Mouse (Mus musculus) spleen, postnatal 14 days (tissue): ENCODE measurements around the gene Tfap2d.

Experiments
- DNase-seq, 2 experiments: peaks; one replicate each; pipeline ENCODE4 v3.0.0; 2021 to 2022; ENCODE audit warnings: low spot score in 2 of 2

The Tfap2d gene

DNA sequence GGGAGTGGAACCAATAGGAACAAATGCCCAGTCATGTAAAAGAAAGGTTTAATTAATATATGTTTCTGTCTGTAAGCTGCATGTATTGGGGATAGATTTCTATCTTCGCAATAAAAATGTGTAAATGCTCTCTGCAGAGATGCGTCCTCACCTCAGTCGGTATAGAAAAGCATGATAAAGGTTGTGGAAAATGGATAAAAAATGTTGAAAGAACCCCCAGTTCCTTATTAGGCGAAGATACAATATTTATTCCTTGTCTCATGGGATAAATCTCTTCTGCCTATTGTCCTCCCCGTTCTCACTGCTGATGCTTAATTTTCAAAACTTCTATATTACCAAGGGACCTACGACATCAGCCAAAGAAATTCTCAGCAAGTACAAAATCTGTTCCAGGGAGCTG is at the start of gene Tfap2d:
Gene Tfap2d (plus strand): TSS at position 392 of the 400 bp plus-strand sequence.
- no peak for DNase-seq

DNA sequence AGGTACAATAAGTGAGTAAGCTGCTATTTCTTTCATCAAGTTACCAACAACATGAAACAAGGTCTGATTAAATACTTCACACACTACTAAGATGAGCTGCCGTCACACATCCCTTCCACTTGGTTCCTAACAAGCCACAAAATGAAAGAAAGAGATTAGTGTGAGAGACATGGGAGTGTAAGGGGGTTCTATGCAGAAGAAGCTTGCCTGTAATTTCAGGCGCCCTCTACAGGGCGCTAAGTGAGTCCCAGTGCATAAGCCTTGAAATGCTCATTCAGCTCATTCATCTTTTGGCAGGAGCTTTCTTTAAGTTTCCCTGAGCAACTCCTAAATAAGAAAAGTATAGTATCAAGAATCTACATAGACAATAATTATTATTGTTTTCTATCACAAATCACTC is 46.5 kb upstream of the Tfap2d start:
- no peak for DNase-seq

DNA sequence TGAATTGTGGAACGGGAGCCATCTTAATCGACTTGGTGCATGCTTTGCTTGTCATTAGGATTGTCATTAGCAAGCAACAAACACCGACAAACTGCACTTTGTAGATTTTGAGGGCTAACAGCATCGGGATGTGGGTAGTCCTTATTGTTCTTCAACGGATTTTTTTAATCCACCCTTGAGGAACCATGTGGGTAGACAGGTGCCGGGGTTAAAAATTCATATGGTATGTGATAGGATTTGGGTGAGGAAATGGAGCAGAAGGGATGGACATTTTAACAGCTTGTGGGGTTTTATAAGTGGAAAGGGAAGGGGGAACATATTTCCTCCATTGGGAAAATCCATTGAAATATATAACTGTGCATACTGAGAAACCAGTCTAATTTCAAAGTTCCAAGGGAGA is 46.0 kb upstream of the Tfap2d start:
- no peak for DNase-seq

DNA sequence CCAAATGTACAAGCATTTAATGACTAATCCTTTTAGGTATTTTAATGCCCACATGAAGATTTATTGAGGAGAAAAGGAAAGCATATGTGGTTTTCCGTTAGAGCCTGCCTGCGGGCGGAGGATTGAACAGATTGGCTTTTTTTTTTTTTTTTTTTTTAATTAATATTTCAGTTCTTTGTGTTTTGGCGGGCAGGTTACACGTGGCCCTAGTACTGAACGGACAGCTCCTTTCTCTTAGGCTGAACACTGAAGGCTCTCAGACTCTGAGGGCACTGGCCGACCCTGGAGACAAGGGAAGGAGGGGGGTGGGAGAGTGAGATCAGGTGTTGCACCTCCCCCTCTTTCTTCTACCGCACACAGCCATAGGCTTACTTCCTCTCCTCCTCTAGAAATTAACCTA is 14.7 kb upstream of the Tfap2d start:
- no peak for DNase-seq

DNA sequence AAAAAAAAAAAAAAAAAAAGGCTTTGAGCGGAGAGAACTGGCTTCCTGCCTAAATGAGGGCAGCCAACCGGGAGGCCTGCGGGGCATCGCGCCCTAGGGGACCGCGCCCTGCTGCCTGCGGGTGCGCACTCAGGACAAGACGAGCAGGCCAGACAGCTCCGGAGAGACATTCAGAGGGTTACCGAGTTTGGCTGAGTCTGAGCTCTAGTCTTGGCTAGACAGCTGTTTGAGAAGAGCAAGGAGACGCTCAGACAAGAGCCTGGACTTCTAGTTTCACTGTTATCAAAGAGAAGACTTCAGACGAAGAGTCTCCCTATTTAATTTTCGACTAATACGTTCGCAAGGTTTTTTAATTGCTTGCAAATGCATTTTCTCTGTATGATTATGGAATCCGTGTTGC is 5.9 kb upstream of the Tfap2d start:
- no peak for DNase-seq

DNA sequence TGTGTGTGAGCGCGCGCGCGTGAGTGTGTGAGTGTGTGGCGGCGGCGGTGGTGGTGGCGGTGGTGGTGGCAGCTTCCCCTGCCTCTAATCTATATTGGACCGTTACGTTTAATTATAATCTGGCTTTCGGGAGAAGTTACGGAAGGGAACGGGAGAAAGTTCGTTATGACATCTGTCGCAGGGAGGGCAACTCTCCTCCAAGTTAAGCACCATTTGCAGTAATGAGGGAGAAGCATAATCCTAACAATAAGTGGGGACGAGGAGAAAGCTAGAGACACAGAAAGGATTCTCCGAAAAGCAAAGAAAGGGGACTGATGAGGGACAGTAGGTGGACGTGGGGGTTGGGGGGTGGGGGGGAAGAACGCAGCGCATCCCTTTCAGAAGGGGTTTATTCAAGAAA is 494 bp downstream of the Tfap2d start:
- DNase-seq = no peak

DNA sequence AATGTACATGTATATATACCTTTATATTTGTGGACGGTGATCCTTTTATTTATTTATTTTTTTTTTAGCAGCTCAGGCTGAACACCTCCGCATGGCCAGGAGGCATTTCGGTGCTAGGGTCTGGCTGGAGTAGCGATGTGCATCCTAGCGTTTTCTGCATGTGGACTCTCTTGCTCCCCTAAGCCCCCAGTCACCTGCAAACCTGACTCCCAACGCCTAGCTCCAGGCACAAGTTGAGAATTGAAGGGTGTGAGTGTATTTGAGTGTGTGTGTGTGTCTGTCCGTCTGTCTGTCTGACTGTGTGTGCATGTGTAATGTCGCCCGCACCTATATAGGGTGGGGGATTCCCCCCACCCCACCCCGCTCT is 937 bp downstream of the Tfap2d start:
- no peak for DNase-seq

DNA sequence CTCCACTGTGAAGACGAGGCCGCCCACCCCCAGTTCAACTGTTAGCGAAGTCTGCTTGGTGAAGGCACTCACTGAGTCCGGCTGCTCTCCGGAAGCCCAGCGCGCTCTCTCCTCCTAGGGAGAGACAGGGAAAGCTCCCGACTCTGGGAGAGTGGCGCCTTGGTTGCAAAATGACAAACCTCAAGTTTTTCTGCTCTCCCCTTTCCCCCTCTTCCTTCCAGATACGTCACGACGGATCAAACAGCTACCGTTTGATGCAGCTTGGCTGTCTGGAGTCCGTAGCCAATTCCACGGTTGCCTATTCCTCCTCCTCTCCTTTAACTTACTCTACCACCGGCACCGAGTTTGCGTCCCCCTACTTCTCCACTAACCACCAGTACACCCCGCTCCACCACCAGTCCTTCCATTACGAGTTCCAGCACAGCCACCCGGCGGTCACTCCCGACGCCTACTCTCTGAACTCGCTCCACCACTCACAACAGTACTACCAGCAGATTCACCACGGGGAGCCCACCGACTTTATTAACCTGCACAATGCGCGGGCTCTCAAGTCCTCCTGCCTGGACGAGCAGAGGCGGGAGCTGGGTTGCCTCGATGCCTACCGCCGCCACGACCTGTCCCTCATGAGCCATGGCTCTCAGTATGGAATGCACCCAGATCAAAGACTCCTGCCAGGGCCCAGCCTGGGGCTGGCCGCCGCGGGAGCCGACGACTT is 1.5 kb downstream of the Tfap2d start:
- no peak for DNase-seq

DNA sequence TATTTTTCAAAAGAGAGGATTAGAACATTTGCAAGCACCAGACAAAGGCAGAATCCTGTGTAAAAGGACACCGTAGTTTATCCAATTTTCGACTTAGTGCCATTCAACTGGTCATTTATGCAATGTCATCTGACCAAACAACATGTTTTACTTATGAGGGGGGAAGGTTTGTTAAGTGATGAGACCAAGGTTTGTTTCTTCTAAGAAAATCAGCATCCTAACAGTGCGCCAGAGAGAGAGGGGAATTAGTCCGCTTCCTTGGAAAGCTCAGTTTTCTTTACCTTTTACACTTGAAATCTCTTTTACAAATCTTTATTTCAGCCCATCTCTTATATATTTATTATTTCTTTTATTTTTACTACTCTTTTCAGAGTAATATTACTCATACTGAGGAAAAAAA is 3.6 kb downstream of the Tfap2d start:
- DNase-seq = no peak

DNA sequence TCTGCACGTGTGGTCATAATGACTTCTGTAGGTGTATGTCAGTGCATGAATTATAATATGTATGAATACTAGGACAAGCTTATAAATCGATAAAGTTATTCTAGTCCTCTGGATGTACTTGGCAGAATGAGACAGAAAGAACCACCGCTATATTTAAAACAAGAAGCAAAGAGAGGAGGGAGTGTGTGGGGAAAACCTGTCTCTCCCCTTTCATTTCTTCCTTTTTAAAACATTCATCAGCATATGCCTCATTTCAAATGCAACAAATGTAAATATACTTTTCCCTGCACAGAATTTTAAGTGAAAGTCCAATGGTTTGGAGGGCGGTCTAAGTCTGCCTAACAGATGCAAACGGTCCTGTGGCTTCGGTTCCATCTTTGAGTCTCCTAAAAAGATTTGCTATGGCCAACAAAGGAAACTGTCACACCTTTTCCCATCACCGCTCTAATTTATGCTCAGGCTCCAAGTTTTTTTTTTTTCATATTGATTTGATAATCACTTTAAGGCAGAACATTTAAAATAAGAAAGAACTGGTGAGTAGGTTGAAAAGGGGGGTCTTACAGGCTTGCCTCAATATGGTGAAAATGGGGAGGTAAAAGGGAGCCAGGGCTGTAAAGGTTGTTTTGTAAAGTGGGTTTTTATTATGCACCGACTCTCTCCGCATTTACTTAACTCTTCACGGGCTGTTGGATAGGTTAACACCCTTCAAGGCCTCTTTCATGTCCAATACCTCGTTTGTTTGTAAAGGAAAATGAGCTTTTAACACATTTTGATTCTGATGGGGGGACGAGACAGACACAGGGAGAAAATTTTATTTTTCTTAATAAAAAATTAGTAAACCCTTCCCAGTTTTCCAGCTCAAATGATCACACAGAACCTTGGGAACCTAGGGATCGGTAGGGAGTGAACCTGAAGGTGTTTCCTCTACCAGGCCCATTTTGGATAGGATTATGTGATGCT is 4.3 kb downstream of the Tfap2d start:
- DNase-seq = no peak

DNA sequence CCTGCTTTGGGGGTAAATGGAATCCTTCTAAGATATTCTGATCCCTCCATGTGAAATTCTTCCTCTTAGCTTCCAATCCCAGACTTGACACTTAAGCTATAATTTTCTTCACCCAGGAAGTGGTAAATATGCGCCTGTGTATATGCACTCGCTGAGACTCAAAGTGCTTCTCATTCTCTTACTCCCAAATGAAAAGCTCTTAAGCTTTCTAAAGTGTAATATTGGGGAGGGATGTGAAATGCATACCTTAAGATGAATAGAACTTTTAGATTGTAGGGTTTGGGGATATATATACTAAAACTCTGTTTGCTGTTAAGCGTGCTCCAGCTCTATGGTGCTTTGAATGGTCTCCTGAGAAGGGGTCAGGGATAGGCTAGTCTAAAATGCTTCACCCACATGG is 5.0 kb downstream of the Tfap2d start:
- no peak for DNase-seq

DNA sequence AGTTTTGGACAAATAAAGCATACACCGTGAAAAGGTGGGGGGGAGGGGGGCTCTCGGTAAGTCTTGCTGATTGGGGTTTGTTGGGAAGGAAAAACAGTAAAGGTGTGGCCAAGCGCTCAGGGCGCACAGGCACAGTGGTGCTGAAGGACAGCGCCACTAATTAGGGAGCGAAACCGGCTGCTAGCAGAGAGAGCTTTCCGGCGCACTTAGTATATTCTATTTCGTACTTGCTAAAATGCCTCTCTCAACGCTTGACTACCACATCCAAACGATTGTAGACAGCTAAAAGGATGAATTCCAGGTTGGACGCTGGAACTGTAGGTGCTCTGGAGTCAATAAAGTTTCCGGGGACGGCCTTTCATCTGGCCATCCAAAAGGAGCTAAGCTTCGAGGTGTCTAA is 6.9 kb downstream of the Tfap2d start:
- DNase-seq = no peak

DNA sequence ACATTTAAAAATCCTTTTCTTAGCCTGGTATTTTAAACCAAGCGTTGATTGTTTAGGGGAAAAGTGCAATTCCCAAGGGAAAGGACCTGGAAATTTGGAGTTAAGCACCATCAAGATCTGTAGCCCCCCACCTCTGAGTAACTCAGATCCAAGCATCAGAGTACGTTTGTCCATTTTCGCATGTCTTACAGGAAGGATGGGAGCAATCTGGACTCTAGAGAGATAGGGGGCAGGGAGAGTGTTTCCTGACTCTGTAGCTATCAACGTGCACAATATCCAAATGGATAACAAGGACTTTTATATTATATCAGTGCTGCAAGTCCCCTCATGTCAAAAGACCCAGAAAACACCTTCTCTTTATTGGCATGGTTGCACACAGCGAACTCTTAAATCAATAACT is 7.4 kb downstream of the Tfap2d start:
- DNase-seq = no peak

DNA sequence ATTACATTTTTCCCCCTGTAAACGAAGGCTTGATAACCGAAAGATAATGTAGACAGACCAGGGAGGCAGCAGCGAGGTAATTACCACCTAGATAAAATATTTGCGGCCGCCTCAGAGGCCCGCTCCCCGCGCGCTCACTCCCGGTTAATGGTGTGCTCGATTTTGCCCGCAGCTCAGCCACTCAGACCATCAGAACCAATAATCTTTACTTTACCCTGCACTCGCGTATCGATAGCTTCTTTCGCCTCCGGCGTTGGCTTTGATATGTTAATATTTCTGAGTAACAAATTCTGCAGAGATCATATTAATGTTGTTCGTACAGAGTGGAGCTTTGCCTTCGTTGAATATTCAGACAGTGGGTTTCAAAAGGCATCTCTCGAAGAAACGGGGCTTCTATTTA is 8.2 kb downstream of the Tfap2d start:
- DNase-seq = no peak

DNA sequence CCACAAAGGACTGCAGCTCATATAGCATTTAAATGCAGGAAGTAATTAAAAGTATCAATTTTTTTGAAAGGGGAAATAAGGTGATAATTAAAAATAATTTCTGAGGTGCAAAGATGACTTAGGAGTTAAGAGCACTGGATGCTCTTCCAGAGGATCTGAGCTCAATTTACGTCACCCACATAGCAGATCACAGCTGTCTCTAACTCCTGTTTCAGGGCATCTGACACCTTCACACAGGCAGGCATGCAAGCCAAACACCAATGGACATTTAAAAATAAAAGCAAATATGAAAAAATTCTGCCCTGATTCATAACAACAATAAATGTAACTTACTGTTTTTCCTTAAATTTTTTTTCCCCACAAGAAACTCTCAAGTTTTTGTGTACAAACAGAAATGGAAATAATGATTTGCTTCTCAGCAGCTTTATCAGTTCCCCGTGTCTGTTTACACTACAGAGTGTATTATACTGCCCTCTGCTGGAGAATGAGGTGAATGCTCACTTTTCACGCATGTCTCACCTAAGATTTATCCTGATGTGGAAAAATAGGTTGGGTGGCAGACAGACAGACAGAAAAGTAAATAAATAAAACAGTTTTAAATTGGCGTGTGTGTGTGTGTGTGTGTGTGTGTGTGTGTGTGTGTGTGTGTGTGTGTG is 76.0 kb downstream of the Tfap2d start:
- DNase-seq = no peak

DNA sequence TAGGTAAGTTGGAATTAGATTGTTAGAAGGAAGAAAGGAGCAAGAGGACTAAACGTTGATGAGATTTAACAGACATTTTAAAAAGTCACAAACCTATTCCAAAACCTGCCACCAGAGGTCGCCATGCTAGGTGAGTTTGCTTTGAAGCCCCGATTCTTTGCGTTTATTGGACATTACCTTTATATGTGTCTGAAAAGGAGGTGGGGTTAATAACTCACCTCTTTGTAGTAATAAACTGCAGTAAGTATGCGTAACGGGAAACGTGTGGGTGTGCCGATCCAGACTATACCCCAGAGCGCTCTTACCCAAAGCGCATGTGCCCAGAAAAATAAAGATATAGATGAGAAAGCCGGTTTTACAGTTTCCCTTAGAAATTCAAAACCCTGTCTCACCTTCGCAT is 102.8 kb downstream of the Tfap2d start:
- DNase-seq = no peak

DNA sequence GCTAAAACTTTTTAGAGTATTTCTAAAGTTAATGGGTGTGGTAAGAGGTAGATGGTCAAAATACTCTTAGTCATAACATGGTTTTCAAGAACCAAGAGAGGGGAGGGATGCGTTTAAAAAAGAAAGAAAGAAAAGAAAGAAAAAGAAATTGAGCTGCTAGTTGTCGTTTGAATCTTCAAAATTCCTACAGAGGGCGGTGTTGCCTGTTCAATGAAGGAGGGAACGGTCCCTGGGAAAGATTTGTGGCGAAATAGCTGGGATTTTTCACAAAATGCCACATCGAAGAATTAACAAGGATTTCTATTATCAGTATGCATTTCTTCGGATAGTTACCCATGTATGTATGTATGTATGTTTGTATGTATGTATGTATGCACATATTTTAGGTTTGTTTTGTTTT is 103.4 kb downstream of the Tfap2d start:
- no peak for DNase-seq

DNA sequence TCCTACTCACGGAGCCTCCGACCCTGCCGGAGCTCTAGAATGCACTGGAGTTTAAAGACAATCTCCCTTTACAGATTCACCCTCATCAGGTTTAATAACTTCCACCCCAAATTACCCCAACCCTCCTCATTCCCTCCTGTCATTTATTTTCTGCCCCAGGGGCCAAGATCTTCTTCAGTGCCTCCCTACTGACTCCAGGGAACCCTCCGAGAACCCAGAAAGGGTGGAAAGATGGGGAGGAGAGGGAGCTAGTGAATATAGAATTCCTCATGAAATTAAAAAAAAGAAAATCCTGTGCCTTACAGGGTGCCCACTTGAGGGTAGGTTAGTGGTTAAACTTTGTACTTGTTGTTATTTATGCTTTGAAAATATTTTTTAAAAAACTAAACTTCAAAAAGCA is 104.8 kb downstream of the Tfap2d start:
- DNase-seq = no peak

DNA sequence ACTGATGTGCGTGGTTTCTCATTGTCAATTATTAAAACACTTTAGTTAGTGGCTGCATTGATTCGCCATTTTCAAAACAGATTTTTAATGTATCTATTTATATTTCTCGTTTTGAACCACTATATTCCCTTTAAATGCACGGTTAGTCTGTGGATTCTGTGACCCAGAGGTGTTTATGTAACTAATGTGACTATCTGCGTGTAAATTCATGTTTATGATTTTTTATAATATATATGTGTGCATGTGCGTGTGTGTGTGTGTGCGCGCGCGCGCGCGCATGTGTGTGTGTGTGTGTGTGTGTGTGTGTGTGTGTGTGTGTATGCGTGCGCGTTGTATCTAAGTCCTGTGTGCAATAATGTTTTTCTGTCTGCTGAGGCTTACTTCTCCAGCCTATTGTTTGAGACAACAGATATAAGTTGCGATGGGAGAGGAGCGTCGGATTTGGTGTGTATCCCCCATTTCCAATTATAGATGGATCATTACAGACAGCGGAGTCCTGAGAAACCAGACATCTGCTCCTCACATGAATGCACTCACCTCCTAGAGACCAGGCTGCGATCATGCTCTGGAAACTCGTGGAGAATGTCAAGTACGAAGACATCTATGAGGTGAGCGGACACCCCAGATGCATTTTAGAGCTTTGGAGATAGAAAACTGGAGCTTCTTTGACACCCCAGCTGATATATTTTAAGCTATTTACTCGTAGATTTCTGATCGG is 106.0 kb downstream of the Tfap2d start, which contains the start of gene Tfap2b:
Gene Tfap2b (plus strand): TSS at position 274 of the 718 bp plus-strand sequence.
- no peak for DNase-seq

DNA sequence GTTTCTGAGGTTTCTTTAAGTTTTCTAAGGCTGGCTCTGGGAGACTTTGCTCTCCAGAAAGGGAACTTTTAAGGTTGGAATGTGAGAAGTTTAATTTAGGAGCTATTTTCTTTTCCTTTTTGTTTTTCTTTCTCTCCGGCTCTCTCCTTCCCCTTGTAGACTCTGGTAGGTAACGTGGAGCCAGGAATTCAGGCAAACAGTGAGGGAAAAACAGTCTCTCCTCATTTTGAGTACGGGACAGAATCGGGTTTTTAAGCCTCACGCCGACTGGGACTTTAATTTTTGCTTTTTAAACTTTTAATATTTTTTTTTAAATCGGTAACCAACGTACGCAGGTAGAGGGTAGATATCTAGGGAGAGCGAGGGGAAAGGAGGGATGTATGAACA is 106.5 kb downstream of the Tfap2d start:
- no peak for DNase-seq

DNA sequence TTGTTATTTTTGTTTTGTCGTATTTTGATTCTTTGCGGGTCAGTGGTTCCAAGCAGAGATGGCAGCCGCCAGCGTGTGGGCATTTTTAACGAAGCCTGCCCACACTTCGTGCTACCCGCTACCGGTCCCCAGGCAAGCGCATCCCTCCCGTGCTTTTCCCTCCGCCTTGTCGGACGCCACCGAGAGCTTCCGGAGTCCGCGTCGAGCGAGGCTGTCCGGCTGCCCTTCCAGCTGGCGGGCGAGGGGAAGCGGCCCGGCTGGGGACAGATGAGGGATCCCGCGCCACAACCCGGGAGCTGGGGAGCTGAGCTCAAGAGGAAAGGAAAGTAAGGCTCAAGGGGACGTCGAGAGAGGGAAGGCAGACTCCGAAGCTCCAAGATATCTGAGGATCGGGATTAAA is 107.0 kb downstream of the Tfap2d start:
- no peak for DNase-seq
